Mouse (Mus musculus): ENCODE measurements around the gene Slc9a9. TPM values are rescaled to one million over a fixed set of nuclear protein-coding genes. Genes with fewer than 3 reads are reported as not detected.
"Not testable (repeated sequence)": the region's sequence is repeated elsewhere in the genome, so short reads cannot be mapped to it uniquely, and the experiment has no call there.

Slc9a9 gene
- 8.9 and 9.0 TPM in 2 replicates for polyA plus RNA-seq (2012; rRNA removed)

- Histone ChIP-seq H3K4me1 (ENCODE audit: control insufficient read depth, insufficient read depth, low read length) (peaks cover 3% of the 10 kb centered on the region), H3K27ac (ENCODE audit: insufficient read depth, low read length) (peak within 1 kb of the TSS; percentile 1; the same call in 1 of the 2 replicates), H3K27me3 (ENCODE audit: control insufficient read depth, insufficient read depth, low read length) (no peaks in the 10 kb centered on the region), H3K4me3 (replicated peaks; ENCODE audit: insufficient read depth, low read depth, low read length) (peak within 1 kb of the TSS; percentile 63)
- TF ChIP-seq POLR2A (IDR thresholded peaks at IDR 0.05; ENCODE audit: borderline replicate concordance, insufficient read depth, low read length) (no peak), CTCF (IDR thresholded peaks at IDR 0.05; ENCODE audit: borderline replicate concordance, insufficient read depth, low read depth, low read length) (no peak)
- 1% methylated on average over 23 of the region's 23 CpGs for WGBS
- peak; percentile 59 to 62 for DNase-seq
Measured at GRCm38 (mm10) chr9:94669791-94670577, at the start of gene Slc9a9. Gene Slc9a9 (plus strand): TSS chr9:94669909.

- Histone ChIP-seq H3K4me1 (ENCODE audit: control insufficient read depth, insufficient read depth, low read length) (no peaks in the 10 kb centered on the region), H3K4me3 (replicated peaks; ENCODE audit: insufficient read depth, low read depth, low read length) (no peak overlapping the region), H3K27ac (ENCODE audit: insufficient read depth, low read length) (no peak overlapping the region), H3K27me3 (ENCODE audit: control insufficient read depth, insufficient read depth, low read length) (no peaks in the 10 kb centered on the region)
- WGBS, result 95% methylated on average over 6 of the region's 6 CpGs
- TF ChIP-seq CTCF (IDR thresholded peaks at IDR 0.05; ENCODE audit: borderline replicate concordance, insufficient read depth, low read depth, low read length), result no peak
- TF ChIP-seq POLR2A (IDR thresholded peaks at IDR 0.05; ENCODE audit: borderline replicate concordance, insufficient read depth, low read length), result no peak
- no peak for DNase-seq
Measured at GRCm38 (mm10) chr9:94620342-94620741, 49.4 kb upstream of the Slc9a9 start.

- no peak overlapping the region for H3K4me3 ChIP-seq (replicated peaks; ENCODE audit: insufficient read depth, low read depth, low read length)
- DNase-seq, result no peak
- WGBS, result 90% methylated on average over 10 of the region's 10 CpGs
Measured at GRCm38 (mm10) chr9:94620846-94621245, 48.9 kb upstream of the Slc9a9 start.

DNA sequence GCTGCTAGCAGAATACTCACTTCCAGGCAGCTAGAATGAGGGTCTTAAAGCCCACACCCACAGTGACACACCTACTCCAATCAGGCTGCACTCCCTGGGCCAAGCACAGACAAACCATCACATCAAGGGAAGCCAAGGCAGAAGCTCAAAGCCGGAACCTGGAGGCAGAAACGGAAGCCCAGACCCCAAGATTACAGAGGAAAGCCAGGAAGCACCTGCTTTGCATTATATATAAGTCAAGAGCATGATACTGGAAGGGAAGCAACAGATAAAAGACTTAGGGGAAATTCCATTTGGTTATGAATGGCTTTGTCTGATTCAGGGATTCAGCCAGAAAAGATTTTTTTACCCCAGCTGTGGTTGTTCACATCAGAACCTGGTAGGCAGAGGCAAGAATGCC is 47.8 kb upstream of the Slc9a9 start:
- DNase-seq, result no peak
- 77% methylated on average over 2 of the region's 2 CpGs for WGBS
- Histone ChIP-seq H3K27me3 (ENCODE audit: control insufficient read depth, insufficient read depth, low read length) (no peaks in the 10 kb centered on the region), H3K4me1 (ENCODE audit: control insufficient read depth, insufficient read depth, low read length) (no peaks in the 10 kb centered on the region), H3K4me3 (replicated peaks; ENCODE audit: insufficient read depth, low read depth, low read length) (no peak overlapping the region), H3K27ac (ENCODE audit: insufficient read depth, low read length) (no peak overlapping the region)
- TF ChIP-seq CTCF (IDR thresholded peaks at IDR 0.05; ENCODE audit: borderline replicate concordance, insufficient read depth, low read depth, low read length), result no peak
- no peak for TF ChIP-seq POLR2A (IDR thresholded peaks at IDR 0.05; ENCODE audit: borderline replicate concordance, insufficient read depth, low read length)

More at GRCm38 (mm10) chr9:94620846-94621245, 48.9 kb upstream of the Slc9a9 start:
- no peak for TF ChIP-seq CTCF (IDR thresholded peaks at IDR 0.05; ENCODE audit: borderline replicate concordance, insufficient read depth, low read depth, low read length)
- TF ChIP-seq POLR2A (IDR thresholded peaks at IDR 0.05; ENCODE audit: borderline replicate concordance, insufficient read depth, low read length), result no peak
- H3K4me1 ChIP-seq (ENCODE audit: control insufficient read depth, insufficient read depth, low read length), result no peaks in the 10 kb centered on the region
- H3K27me3 ChIP-seq (ENCODE audit: control insufficient read depth, insufficient read depth, low read length), result no peaks in the 10 kb centered on the region
- no peak overlapping the region for H3K27ac ChIP-seq (ENCODE audit: insufficient read depth, low read length)

DNA sequence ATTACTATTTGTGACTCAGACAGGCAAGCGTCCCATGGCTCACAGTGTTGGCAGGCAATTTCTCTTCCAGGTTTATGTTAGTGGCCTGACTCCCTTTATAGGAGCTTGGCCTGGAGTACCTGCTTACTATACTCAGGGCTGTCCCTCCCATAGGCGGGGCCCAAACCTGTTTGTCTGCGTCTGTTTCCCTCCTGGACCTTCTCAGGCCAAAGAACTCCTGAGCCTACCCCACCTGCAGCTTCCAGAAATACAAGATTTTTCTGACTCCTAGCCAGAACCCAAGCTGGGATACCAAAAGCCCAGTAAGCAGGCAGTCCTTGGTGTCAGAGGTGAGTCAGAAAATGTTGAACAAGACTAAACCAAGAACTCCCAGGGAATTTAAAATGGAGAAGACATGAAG is 43.0 kb upstream of the Slc9a9 start:
- 50% methylated on average over 3 of the region's 3 CpGs for WGBS
- no peak overlapping the region for H3K27ac ChIP-seq (ENCODE audit: insufficient read depth, low read length)
- no peak overlapping the region for H3K4me3 ChIP-seq (replicated peaks; ENCODE audit: insufficient read depth, low read depth, low read length)
- peak; percentile 20 to 63 for DNase-seq
- H3K4me1 ChIP-seq (ENCODE audit: control insufficient read depth, insufficient read depth, low read length), result no peaks in the 10 kb centered on the region
- H3K27me3 ChIP-seq (ENCODE audit: control insufficient read depth, insufficient read depth, low read length), result no peaks in the 10 kb centered on the region
- no peak for TF ChIP-seq POLR2A (IDR thresholded peaks at IDR 0.05; ENCODE audit: borderline replicate concordance, insufficient read depth, low read length)
- TF ChIP-seq CTCF (IDR thresholded peaks at IDR 0.05; ENCODE audit: borderline replicate concordance, insufficient read depth, low read depth, low read length), result no peak

DNA sequence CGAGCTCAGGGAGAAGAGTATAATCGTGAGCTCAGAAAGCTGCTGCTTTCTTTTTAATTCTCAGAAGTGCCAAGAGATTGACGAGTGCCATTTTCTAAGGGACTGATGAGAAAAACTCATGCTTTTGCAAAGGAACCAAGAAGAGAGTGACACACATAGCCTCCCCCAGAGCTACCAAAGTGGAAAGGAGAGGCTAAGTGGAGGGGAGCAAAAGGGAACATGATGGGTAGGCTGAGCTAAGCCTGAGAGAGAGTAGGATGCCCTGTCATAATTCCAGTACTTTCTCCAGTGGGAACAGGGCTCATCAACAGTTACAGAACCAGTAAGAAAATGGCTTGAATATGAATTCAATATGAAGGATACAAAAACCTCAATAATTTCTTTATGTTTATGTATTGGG is 40.8 kb upstream of the Slc9a9 start:
- no peak for TF ChIP-seq POLR2A (IDR thresholded peaks at IDR 0.05; ENCODE audit: borderline replicate concordance, insufficient read depth, low read length)
- no peak for TF ChIP-seq CTCF (IDR thresholded peaks at IDR 0.05; ENCODE audit: borderline replicate concordance, insufficient read depth, low read depth, low read length)
- DNase-seq, result no peak
- Histone ChIP-seq H3K4me1 (ENCODE audit: control insufficient read depth, insufficient read depth, low read length) (no peaks in the 10 kb centered on the region), H3K27me3 (ENCODE audit: control insufficient read depth, insufficient read depth, low read length) (no peaks in the 10 kb centered on the region), H3K4me3 (replicated peaks; ENCODE audit: insufficient read depth, low read depth, low read length) (no peak overlapping the region), H3K27ac (ENCODE audit: insufficient read depth, low read length) (no peak overlapping the region)
- 71% methylated on average over 3 of the region's 3 CpGs for WGBS

DNA sequence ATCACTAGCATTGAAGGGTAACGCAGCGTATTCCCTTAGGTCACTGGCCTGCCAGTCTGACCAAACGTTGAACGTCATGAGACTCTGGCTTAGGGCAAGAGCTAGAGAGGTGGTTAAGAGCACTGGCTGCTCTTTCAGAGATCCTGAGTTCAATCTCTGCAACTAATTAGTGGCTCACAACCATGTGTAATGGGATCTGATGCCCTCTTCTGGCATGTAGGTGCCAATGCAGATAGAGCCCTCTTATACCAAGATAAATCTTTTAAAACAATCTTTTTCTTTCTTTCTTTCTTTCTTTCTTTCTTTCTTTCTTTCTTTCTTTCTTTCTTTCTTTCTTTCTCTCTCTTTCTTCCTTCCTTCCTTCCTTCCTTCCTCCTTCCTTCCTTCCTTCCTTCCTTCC is 35.4 kb upstream of the Slc9a9 start:
- DNase-seq; H3K4me1 ChIP-seq (ENCODE audit: control insufficient read depth, insufficient read depth, low read length); H3K27me3 ChIP-seq (ENCODE audit: control insufficient read depth, insufficient read depth, low read length); H3K4me3 ChIP-seq (replicated peaks; ENCODE audit: insufficient read depth, low read depth, low read length); H3K27ac ChIP-seq (ENCODE audit: insufficient read depth, low read length): not testable (repeated sequence)
- 94% methylated on average over 4 of the region's 4 CpGs for WGBS

- DNase-seq, result no peak
- Histone ChIP-seq H3K4me1 (ENCODE audit: control insufficient read depth, insufficient read depth, low read length) (no peaks in the 10 kb centered on the region), H3K27me3 (ENCODE audit: control insufficient read depth, insufficient read depth, low read length) (no peaks in the 10 kb centered on the region), H3K27ac (ENCODE audit: insufficient read depth, low read length) (no peak overlapping the region), H3K4me3 (replicated peaks; ENCODE audit: insufficient read depth, low read depth, low read length) (no peak overlapping the region)
- WGBS, result 90% methylated on average over 6 of the region's 6 CpGs
- TF ChIP-seq CTCF (IDR thresholded peaks at IDR 0.05; ENCODE audit: borderline replicate concordance, insufficient read depth, low read depth, low read length), result no peak
- no peak for TF ChIP-seq POLR2A (IDR thresholded peaks at IDR 0.05; ENCODE audit: borderline replicate concordance, insufficient read depth, low read length)
Measured at GRCm38 (mm10) chr9:94645631-94646030, 24.1 kb upstream of the Slc9a9 start.

All from cerebellum, adult 2 months (tissue).